In genomic region chr9:45501963-45502641, GRCm38 (mm10) we compare ENCODE assay signal across 11 mouse cellular contexts.
DNase-seq lines count a peak whose midpoint lies in the region; ATAC-seq lines count a peak whose summit lies in the region.
"Had no signal": no experiment of that assay in that cellular context is flagged by ENCODE, and none has a peak within 500 bp of the region (broad histone marks: within the 10 kb centered on the region; RNA-seq: fewer than 3 reads in every experiment).

No protein-coding gene starts in this region.

- no peak overlapping the region for H3K4me3 ChIP-seq in heart, embryonic 16.5 days (ENCODE audit: low read length)
- H3K4me3 ChIP-seq in forebrain, embryonic 14.5 days (ENCODE audit: low read depth, low read length), result no peak overlapping the region
- no peak overlapping the region for H3K4me3 ChIP-seq in midbrain, embryonic 13.5 days (replicated peaks)
- H3K4me3 ChIP-seq: gastrocnemius, adult 2 months had no signal

- no peaks in the 10 kb centered on the region for H3K9me3 ChIP-seq in heart, embryonic 16.5 days (replicated peaks; ENCODE audit: control insufficient read depth, low read length)
- no peaks in the 10 kb centered on the region for H3K9me3 ChIP-seq in forebrain, embryonic 14.5 days (replicated peaks; ENCODE audit: control insufficient read depth, low read length)
- no peaks in the 10 kb centered on the region for H3K9me3 ChIP-seq in midbrain, embryonic 13.5 days

- H3K9ac ChIP-seq in heart, embryonic 16.5 days (ENCODE audit: low read length), result peak overlapping the region; percentile 9; the same call in 1 of the 2 replicates
- H3K9ac ChIP-seq in forebrain, embryonic 14.5 days (ENCODE audit: low read length), result 0 out of 2 replicates have a peak overlapping the region, but pooled peaks have one; percentile 1
- H3K9ac ChIP-seq in midbrain, embryonic 13.5 days (replicated peaks), result 0 out of 2 replicates have a peak overlapping the region, but pooled peaks have one; percentile 11

- ATAC-seq in heart, embryonic 16.5 days (replicated peaks; ENCODE audit: extremely low read depth, insufficient read depth, low FRiP score), result no peak
- peak; percentile 77 for ATAC-seq in forebrain, embryonic 14.5 days
- ATAC-seq in midbrain, embryonic 13.5 days, result peak; percentile 46; the same call in 1 of the 2 replicates

- H3K4me2 ChIP-seq in heart, embryonic 16.5 days (ENCODE audit: low read depth, low read length), result no peak overlapping the region; the same call in 1 of the 2 replicates
- no peak overlapping the region for H3K4me2 ChIP-seq in forebrain, embryonic 14.5 days (ENCODE audit: low read length)
- H3K4me2 ChIP-seq in midbrain, embryonic 13.5 days (replicated peaks), result no peak overlapping the region; the same call in 1 of the 2 replicates

- H3K27me3 ChIP-seq in heart, embryonic 16.5 days (ENCODE audit: control insufficient read depth, insufficient read depth, low read length), result no peaks in the 10 kb centered on the region
- no peaks in the 10 kb centered on the region for H3K27me3 ChIP-seq in forebrain, embryonic 14.5 days (replicated peaks; ENCODE audit: control insufficient read depth, insufficient read depth, low read length)
- no peaks in the 10 kb centered on the region for H3K27me3 ChIP-seq in midbrain, embryonic 13.5 days

- H3K27ac ChIP-seq in heart, embryonic 16.5 days (ENCODE audit: low read length), result peak overlapping the region; percentile 24; the same call in 1 of the 2 replicates
- peak overlapping the region; percentile 71 for H3K27ac ChIP-seq in forebrain, embryonic 14.5 days (ENCODE audit: low read depth, low read length)
- peak overlapping the region; percentile 51; the same call in 1 of the 2 replicates for H3K27ac ChIP-seq in midbrain, embryonic 13.5 days
- H3K27ac ChIP-seq: gastrocnemius, adult 2 months had no signal

- H3K4me1 ChIP-seq in heart, embryonic 16.5 days (ENCODE audit: control insufficient read depth, insufficient read depth, low read length), result peaks cover 37% of the 10 kb centered on the region
- peaks cover 23% of the 10 kb centered on the region for H3K4me1 ChIP-seq in forebrain, embryonic 14.5 days (ENCODE audit: control insufficient read depth, insufficient read depth, low read length)
- peaks cover 51% of the 10 kb centered on the region for H3K4me1 ChIP-seq in midbrain, embryonic 13.5 days (replicated peaks)

- WGBS in heart, embryonic 16.5 days, result 30% methylated on average over 14 of the region's 14 CpGs
- WGBS in forebrain, embryonic 14.5 days, result 2% methylated on average over 14 of the region's 14 CpGs
- 5% methylated on average over 14 of the region's 14 CpGs for WGBS in midbrain, embryonic 13.5 days

- no peak for DNase-seq in heart, adult 11 months
- DNase-seq in R1 (ENCODE audit: low read depth, low spot score), result peak; percentile 81
- peak; percentile 78 for DNase-seq in forebrain, embryonic 14.5 days (ENCODE audit: low spot score)
- no peak for DNase-seq in testis, postnatal 10 days (ENCODE audit: low spot score)
- no peak for DNase-seq in cerebellum, adult 11 months
- DNase-seq in left cerebral cortex, adult 8-10 months (ENCODE audit: low spot score in 2 of 2), result no peak
- DNase-seq: B cell, adult 2 months; cerebellum, postnatal 10 days; gastrocnemius, adult 2 months had no signal

- no peaks in the 10 kb centered on the region for H3K36me3 ChIP-seq in heart, embryonic 16.5 days (ENCODE audit: control insufficient read depth, insufficient read depth)
- H3K36me3 ChIP-seq in forebrain, embryonic 14.5 days (ENCODE audit: control insufficient read depth, insufficient read depth, low read length), result no peaks in the 10 kb centered on the region
- H3K36me3 ChIP-seq in midbrain, embryonic 13.5 days, result no peaks in the 10 kb centered on the region

Comparison
In these comparisons a context has a peak if more than half of its experiments do, and no peak if none do; other contexts are left out.
1. DNase-seq: peak in R1 (single experiment) and forebrain, embryonic 14.5 days (single experiment); none in heart, adult 11 months (single experiment), testis, postnatal 10 days (single experiment), cerebellum, adult 11 months (single experiment) and left cerebral cortex, adult 8-10 months (0 of 2).
2. Peak in every context shown above with its lines, with median percentiles within 50 percentile points of each other: H3K27ac ChIP-seq and H3K9ac ChIP-seq.